Mouse (Mus musculus): Measurements from ENCODE around the gene Nek8.
A peak's percentile ranks its signal among the peaks of the same experiment; 100 is the strongest.

The Nek8 gene

GRCm38 (mm10) chr11:78182961-78183844, 6.7 kb upstream of the Nek8 start, which contains the start of gene Rpl23a:
Gene Rpl23a (minus strand): TSS chr11:78183584.
- DNase-seq (ENCODE audit: low spot score in 2 of 2), result peak; percentile 76 to 77

- DNase-seq (ENCODE audit: low spot score in 2 of 2), result no peak
These were observed 6.0 kb upstream of the Nek8 start for GRCm38 (mm10) chr11:78182450-78182849.

GRCm38 (mm10) chr11:78181830-78182357, 5.4 kb upstream of the Nek8 start:
- no peak for DNase-seq (ENCODE audit: low spot score in 2 of 2)

- no peak for DNase-seq (ENCODE audit: low spot score in 2 of 2)
These were observed 3.7 kb upstream of the Nek8 start for GRCm38 (mm10) chr11:78180081-78180761.

GRCm38 (mm10) chr11:78179438-78179999, 3.0 kb upstream of the Nek8 start:
- no peak for DNase-seq (ENCODE audit: low spot score in 2 of 2)

GRCm38 (mm10) chr11:78178859-78179437, 2.5 kb upstream of the Nek8 start:
- peak; percentile 49 to 51 for DNase-seq (ENCODE audit: low spot score in 2 of 2)

- peak; percentile 93 to 96 for DNase-seq (ENCODE audit: low spot score in 2 of 2)
These were observed 1.7 kb upstream of the Nek8 start for GRCm38 (mm10) chr11:78177903-78178858.

GRCm38 (mm10) chr11:78177437-78177836, 962 bp upstream of the Nek8 start:
- peak; percentile 37 to 57 for DNase-seq (ENCODE audit: low spot score in 2 of 2)

- no peak for DNase-seq (ENCODE audit: low spot score in 2 of 2)
These were observed 443 bp upstream of the Nek8 start for GRCm38 (mm10) chr11:78176905-78177331.

GRCm38 (mm10) chr11:78175771-78176401, 589 bp downstream of the Nek8 start:
- DNase-seq (ENCODE audit: low spot score in 2 of 2), result no peak

- no peak for DNase-seq (ENCODE audit: low spot score in 2 of 2)
These were observed 2.0 kb downstream of the Nek8 start for GRCm38 (mm10) chr11:78174506-78174905.

GRCm38 (mm10) chr11:78172748-78173383, 3.6 kb downstream of the Nek8 start:
- DNase-seq (ENCODE audit: low spot score in 2 of 2), result no peak

GRCm38 (mm10) chr11:78172034-78172747, 4.3 kb downstream of the Nek8 start:
- no peak for DNase-seq (ENCODE audit: low spot score in 2 of 2)

GRCm38 (mm10) chr11:78171328-78171727, 5.1 kb downstream of the Nek8 start:
- DNase-seq (ENCODE audit: low spot score in 2 of 2), result no peak

GRCm38 (mm10) chr11:78170306-78170705, 6.2 kb downstream of the Nek8 start:
- DNase-seq (ENCODE audit: low spot score in 2 of 2), result peak in 1 of 2 experiments; percentile 48

- no peak for DNase-seq (ENCODE audit: low spot score in 2 of 2)
These were observed 7.7 kb downstream of the Nek8 start for GRCm38 (mm10) chr11:78168541-78169468.

GRCm38 (mm10) chr11:78167257-78167959, 9.1 kb downstream of the Nek8 start:
- no peak for DNase-seq (ENCODE audit: low spot score in 2 of 2)
